Mouse (Mus musculus): ENCODE data around the gene Syngr2. TPM values are rescaled to one million over a fixed set of nuclear protein-coding genes. Genes with fewer than 3 reads are reported as not detected.
A peak's percentile ranks its signal among the peaks of the same experiment; 100 is the strongest.

Syngr2 gene
- polyA plus RNA-seq, 1 experiment from 2014 or later = 93.2 TPM

DNA sequence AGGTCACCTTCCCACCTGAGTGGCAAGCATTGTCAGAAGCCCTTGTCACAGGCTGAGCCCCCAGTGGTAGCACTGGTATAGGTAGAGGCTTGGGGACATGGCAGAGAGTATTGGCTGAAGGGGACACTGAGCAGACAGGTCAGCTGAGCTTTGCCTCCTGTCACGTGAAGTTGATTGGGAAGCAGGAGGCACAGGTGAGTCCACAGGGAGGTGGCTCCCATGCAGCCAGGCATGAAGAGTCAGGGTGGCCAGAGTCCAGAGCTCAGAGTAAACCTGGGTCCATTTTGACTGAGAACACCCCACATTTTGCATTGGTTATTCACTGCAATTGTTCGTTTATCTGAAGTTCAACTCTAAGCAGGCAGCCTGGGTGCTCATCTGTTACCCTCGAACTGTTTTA is 43.4 kb downstream of the Syngr2 start:
- no peak for ATAC-seq (ENCODE audit: low FRiP score, low TSS enrichment)
- Histone ChIP-seq H3K9me3 (ENCODE audit: low read length) (no peaks in the 10 kb centered on the region), H3K4me3 (ENCODE audit: low read length) (no peak overlapping the region), H3K4me1 (ENCODE audit: insufficient read depth, low read length) (peaks cover 23% of the 10 kb centered on the region), H3K36me3 (ENCODE audit: insufficient read depth, low read length) (peaks cover 51% of the 10 kb centered on the region), H3K27ac (ENCODE audit: low read length) (no peak overlapping the region), H3K27me3 (ENCODE audit: insufficient read depth, low read length) (no peaks in the 10 kb centered on the region), H3K9ac (replicated peaks; ENCODE audit: low read length) (no peak overlapping the region), H3K4me2 (replicated peaks; ENCODE audit: low read depth, low read length) (no peak overlapping the region)
- 82% methylated on average over 3 of the region's 3 CpGs for WGBS

DNA sequence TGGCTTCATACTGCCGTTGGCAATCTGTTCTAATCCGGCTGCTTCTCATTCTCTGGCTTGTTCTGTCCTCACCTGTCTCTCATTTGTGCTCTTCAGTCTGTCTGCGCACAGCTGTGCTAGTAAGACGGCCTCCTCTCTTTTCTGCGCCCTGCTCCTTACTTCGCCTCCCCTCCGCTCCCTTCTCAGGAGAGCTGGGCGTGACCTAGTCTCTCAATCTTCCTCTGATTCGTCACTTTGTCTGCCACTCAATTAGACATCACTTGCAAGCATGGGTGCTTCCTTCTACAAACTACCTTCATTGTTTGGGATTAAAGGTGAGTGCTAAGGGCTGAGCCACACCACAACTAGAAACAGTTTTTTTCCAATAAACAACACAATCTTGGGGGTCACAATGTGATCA is 44.8 kb downstream of the Syngr2 start:
- 95% methylated on average over 9 of the region's 9 CpGs for WGBS
- H3K36me3 ChIP-seq (ENCODE audit: insufficient read depth, low read length) = peaks cover 51% of the 10 kb centered on the region
- peaks cover under 1% of the 10 kb centered on the region; the same call in 1 of the 2 replicates for H3K27me3 ChIP-seq (ENCODE audit: insufficient read depth, low read length)

DNA sequence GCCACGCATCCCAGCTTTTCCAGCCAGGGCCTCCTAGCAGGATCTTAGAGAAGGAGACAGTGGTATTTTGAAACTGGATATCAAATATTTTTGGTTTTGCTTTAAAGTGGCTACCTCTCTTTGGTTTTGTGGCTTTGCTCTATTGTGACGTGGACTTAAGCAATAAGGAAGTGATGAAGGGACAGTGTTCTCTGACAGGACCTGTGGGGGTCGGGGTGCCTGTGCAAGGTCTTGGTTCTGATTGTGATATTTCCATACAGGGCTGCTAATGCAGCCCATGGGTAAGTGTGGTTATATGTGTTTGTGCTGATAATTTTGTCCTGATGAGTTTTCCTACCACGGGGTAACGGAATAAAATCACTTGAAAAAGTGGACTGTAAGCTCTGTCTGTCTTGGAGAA is 45.9 kb downstream of the Syngr2 start:
- peaks cover 15% of the 10 kb centered on the region for H3K4me1 ChIP-seq (ENCODE audit: insufficient read depth, low read length)
- no peak overlapping the region for H3K9ac ChIP-seq (replicated peaks; ENCODE audit: low read length)
- no peak for ATAC-seq (ENCODE audit: low FRiP score, low TSS enrichment)
- H3K36me3 ChIP-seq (ENCODE audit: insufficient read depth, low read length) = peaks cover 51% of the 10 kb centered on the region
- peaks cover 10% of the 10 kb centered on the region for H3K27me3 ChIP-seq (ENCODE audit: insufficient read depth, low read length)
- no peak overlapping the region for H3K4me3 ChIP-seq (ENCODE audit: low read length)
- H3K27ac ChIP-seq (ENCODE audit: low read length) = no peak overlapping the region
- H3K4me2 ChIP-seq (replicated peaks; ENCODE audit: low read depth, low read length) = no peak overlapping the region
- 85% methylated on average over 5 of the region's 5 CpGs for WGBS
- no peaks in the 10 kb centered on the region for H3K9me3 ChIP-seq (ENCODE audit: low read length)

More for the DNA sequence above, 44.8 kb downstream of the Syngr2 start:
- Histone ChIP-seq H3K4me3 (ENCODE audit: low read length) (no peak overlapping the region), H3K4me1 (ENCODE audit: insufficient read depth, low read length) (peaks cover 17% of the 10 kb centered on the region), H3K4me2 (replicated peaks; ENCODE audit: low read depth, low read length) (no peak overlapping the region), H3K27ac (ENCODE audit: low read length) (no peak overlapping the region), H3K9me3 (ENCODE audit: low read length) (no peaks in the 10 kb centered on the region), H3K9ac (replicated peaks; ENCODE audit: low read length) (no peak overlapping the region)
- no peak for ATAC-seq (ENCODE audit: low FRiP score, low TSS enrichment)

DNA sequence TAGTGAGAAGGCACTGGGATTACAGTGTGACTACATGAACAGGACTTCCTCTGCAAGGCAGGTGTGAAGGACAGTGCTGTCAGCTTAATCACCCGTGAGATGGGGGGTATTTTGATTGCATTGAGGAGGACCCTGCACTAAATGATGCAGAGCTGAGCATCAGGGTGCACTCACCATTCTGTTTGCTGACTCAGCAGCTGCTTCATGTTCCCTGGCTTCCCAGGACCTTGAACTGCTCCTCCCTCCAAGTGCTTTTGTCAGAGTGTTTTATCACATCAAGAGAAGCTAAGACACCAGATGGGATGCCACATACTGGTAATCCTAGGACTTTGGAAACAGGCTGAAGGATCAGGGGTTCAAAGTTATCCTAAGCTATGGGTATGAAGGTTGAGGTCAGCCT is 46.5 kb downstream of the Syngr2 start:
- Histone ChIP-seq H3K9me3 (ENCODE audit: low read length) (no peaks in the 10 kb centered on the region), H3K4me2 (replicated peaks; ENCODE audit: low read depth, low read length) (no peak overlapping the region), H3K27me3 (ENCODE audit: insufficient read depth, low read length) (peaks cover 13% of the 10 kb centered on the region), H3K9ac (replicated peaks; ENCODE audit: low read length) (no peak overlapping the region), H3K4me1 (ENCODE audit: insufficient read depth, low read length) (peaks cover 14% of the 10 kb centered on the region), H3K27ac (ENCODE audit: low read length) (no peak overlapping the region), H3K4me3 (ENCODE audit: low read length) (no peak overlapping the region), H3K36me3 (ENCODE audit: insufficient read depth, low read length) (peaks cover 51% of the 10 kb centered on the region)
- ATAC-seq (ENCODE audit: low FRiP score, low TSS enrichment) = no peak
- WGBS = 25% methylated on average over 1 of the region's 1 CpGs

DNA sequence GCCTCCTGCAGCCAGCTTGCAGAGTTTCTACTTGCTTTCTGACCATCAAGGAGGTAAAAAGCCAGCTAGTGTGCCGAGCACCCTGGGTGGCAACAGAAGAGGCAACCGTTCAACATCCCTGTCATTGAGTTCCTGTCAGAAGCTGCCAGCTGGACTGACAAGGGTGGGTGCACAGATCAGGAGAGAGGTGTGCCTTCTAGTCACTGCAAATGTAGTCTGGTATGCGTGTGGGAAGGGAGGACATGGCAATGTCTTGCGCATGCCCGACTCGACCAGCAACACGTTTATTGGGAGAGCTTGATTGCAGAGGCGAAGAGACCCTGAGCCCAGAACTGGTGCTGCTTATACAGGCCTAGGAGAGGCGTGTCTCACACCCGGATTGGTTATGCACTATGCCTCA is 48.0 kb downstream of the Syngr2 start:
- H3K27me3 ChIP-seq (ENCODE audit: insufficient read depth, low read length) = peaks cover 18% of the 10 kb centered on the region
- H3K9ac ChIP-seq (replicated peaks; ENCODE audit: low read length) = no peak overlapping the region
- peaks cover 11% of the 10 kb centered on the region for H3K4me1 ChIP-seq (ENCODE audit: insufficient read depth, low read length)
- ATAC-seq (ENCODE audit: low FRiP score, low TSS enrichment) = no peak
- H3K27ac ChIP-seq (ENCODE audit: low read length) = no peak overlapping the region
- H3K36me3 ChIP-seq (ENCODE audit: insufficient read depth, low read length) = peaks cover 44% of the 10 kb centered on the region
- H3K4me2 ChIP-seq (replicated peaks; ENCODE audit: low read depth, low read length) = no peak overlapping the region
- 90% methylated on average over 10 of the region's 10 CpGs for WGBS
- no peaks in the 10 kb centered on the region for H3K9me3 ChIP-seq (ENCODE audit: low read length)
- no peak overlapping the region for H3K4me3 ChIP-seq (ENCODE audit: low read length)

GRCm38 (mm10) chr11:117858392-117858791 is 48.9 kb downstream of the Syngr2 start:
- peaks cover 18% of the 10 kb centered on the region for H3K27me3 ChIP-seq (ENCODE audit: insufficient read depth, low read length)
- no peaks in the 10 kb centered on the region for H3K9me3 ChIP-seq (ENCODE audit: low read length)
- peaks cover 11% of the 10 kb centered on the region for H3K4me1 ChIP-seq (ENCODE audit: insufficient read depth, low read length)
- ATAC-seq (ENCODE audit: low FRiP score, low TSS enrichment) = no peak
- no peak overlapping the region for H3K27ac ChIP-seq (ENCODE audit: low read length)
- peaks cover 35% of the 10 kb centered on the region for H3K36me3 ChIP-seq (ENCODE audit: insufficient read depth, low read length)
- no peak overlapping the region for H3K9ac ChIP-seq (replicated peaks; ENCODE audit: low read length)
- no peak overlapping the region for H3K4me3 ChIP-seq (ENCODE audit: low read length)
- 42% methylated on average over 3 of the region's 3 CpGs for WGBS
- no peak overlapping the region for H3K4me2 ChIP-seq (replicated peaks; ENCODE audit: low read depth, low read length)

DNA sequence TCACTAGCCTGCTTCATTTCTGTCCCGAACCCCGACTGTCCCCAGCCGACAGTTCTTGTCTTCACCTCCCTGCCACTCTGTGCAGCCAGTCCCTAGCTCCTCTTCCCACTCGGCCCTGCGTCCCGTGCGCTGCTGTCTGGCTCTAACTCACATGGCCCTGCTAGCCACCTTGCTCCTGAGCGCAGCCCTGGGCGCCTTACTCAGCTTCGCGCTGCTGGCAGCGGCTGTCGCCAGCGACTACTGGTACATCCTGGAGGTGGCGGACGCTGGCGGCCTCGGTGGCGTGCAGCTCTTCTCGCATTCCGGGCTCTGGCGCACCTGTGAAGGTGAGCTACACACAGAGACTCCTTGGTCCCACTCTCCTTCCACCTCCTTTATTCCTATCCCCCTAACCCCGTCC is 51.1 kb downstream of the Syngr2 start, which contains the start of gene Tmem235:
TSS of gene Tmem235 (plus strand) at position 152 of the 400 bp plus-strand sequence.
- H3K36me3 ChIP-seq (ENCODE audit: insufficient read depth, low read length) = peaks cover 19% of the 10 kb centered on the region
- no peak within 1 kb of the TSS; the same call in 1 of the 2 replicates for H3K9ac ChIP-seq (replicated peaks; ENCODE audit: low read length)
- H3K4me3 ChIP-seq (ENCODE audit: low read length) = peak within 1 kb of the TSS; percentile 16; the same call in 1 of the 2 replicates
- H3K27ac ChIP-seq (ENCODE audit: low read length) = no peak within 1 kb of the TSS
- H3K9me3 ChIP-seq (ENCODE audit: low read length) = no peaks in the 10 kb centered on the region
- 1% methylated on average over 23 of the region's 23 CpGs for WGBS
- peaks cover 18% of the 10 kb centered on the region for H3K27me3 ChIP-seq (ENCODE audit: insufficient read depth, low read length)
- no peak; the same call in 1 of the 2 replicates for ATAC-seq (ENCODE audit: low FRiP score, low TSS enrichment)
- peak within 1 kb of the TSS; percentile 40 for H3K4me2 ChIP-seq (replicated peaks; ENCODE audit: low read depth, low read length)
- H3K4me1 ChIP-seq (ENCODE audit: insufficient read depth, low read length) = peaks cover 20% of the 10 kb centered on the region

DNA sequence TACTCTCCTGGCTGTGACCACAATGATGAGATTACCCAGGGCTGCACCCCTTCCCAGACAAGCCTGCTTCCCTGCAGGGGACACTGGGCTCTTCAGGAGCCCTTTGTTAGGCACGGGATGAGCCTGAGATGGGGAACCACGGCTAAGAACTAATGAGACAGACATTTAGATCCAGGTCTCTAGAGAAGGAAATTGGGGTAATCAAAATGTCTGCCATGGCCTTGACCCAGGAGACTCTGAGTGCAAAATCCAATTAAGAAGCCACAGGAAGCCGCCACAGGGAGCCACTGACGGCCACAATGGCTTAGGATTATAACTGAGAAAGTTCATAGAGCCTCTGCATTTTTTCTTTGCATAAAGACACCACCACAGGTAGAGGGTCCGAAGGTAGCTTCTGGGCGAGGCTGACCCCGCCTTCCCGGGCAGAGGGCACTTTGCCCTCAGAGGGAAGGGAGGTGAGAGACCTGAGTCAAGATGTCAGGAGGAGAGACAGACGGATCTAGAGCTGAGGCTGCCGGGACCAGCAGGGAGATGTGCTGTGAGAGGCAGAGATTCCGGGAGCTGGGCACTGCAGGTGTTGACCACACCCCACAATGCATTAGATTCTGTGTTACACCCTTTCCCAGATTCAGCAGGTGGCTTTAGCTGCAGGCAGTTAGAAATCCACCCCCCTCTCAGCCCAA is 53.8 kb downstream of the Syngr2 start:
- H3K36me3 ChIP-seq (ENCODE audit: insufficient read depth, low read length) = no peaks in the 10 kb centered on the region
- no peak overlapping the region for H3K9ac ChIP-seq (replicated peaks; ENCODE audit: low read length)
- ATAC-seq (ENCODE audit: low FRiP score, low TSS enrichment) = no peak
- no peak overlapping the region for H3K27ac ChIP-seq (ENCODE audit: low read length)
- WGBS = 38% methylated on average over 11 of the region's 11 CpGs
- H3K27me3 ChIP-seq (ENCODE audit: insufficient read depth, low read length) = peaks cover 18% of the 10 kb centered on the region
- H3K9me3 ChIP-seq (ENCODE audit: low read length) = no peaks in the 10 kb centered on the region
- peaks cover 29% of the 10 kb centered on the region for H3K4me1 ChIP-seq (ENCODE audit: insufficient read depth, low read length)
- no peak overlapping the region for H3K4me3 ChIP-seq (ENCODE audit: low read length)
- no peak overlapping the region for H3K4me2 ChIP-seq (replicated peaks; ENCODE audit: low read depth, low read length)

Data from kidney, embryonic 16.5 days (tissue).